Mouse (Mus musculus) intestine, embryonic 15.5 days (tissue): ENCODE data around the gene Smarca1. TPM values are rescaled to one million over a fixed set of nuclear protein-coding genes. Genes with fewer than 3 reads are reported as not detected.
A peak's percentile ranks its signal among the peaks of the same experiment; 100 is the strongest.

ENCODE experiments used
- ATAC-seq: fragments of 200-750 bp; cut with Nextera tagmentation; 2 replicates; pipeline ENCODE4 v1.8.0; 2017; ENCODE audit warnings: moderate TSS enrichment, moderate library complexity
- H3K27ac ChIP-seq: fragments of 300-500 bp; sonication (generic); 2 replicates; pipeline ENCODE4 v1.5.1; 2015; ENCODE audit warnings: mild to moderate bottlenecking, inconsistent platforms
- H3K27me3 ChIP-seq: fragments of 300-500 bp; sonication (generic); replicated peaks from 2 replicates; pipeline ENCODE4 v1.6.1; 2015; ENCODE audit warnings: inconsistent platforms
- H3K36me3 ChIP-seq: fragments of 300-500 bp; sonication (generic); 2 replicates; pipeline ENCODE4 v1.6.1; 2015; ENCODE audit warnings: inconsistent platforms
- H3K4me1 ChIP-seq: fragments of 300-500 bp; sonication (generic); replicated peaks from 2 replicates; pipeline ENCODE4 v1.6.1; 2015; ENCODE audit warnings: inconsistent platforms
- H3K4me2 ChIP-seq: fragments of 300-500 bp; sonication (generic); replicated peaks from 2 replicates; pipeline ENCODE4 v1.6.1; 2015; ENCODE audit warnings: mild to moderate bottlenecking, inconsistent platforms
- H3K4me3 ChIP-seq: fragments of 300-500 bp; sonication (generic); replicated peaks from 2 replicates; pipeline ENCODE4 v1.5.1; 2015; ENCODE audit warnings: inconsistent platforms
- H3K9ac ChIP-seq: fragments of 300-500 bp; sonication (generic); 2 replicates; pipeline ENCODE4 v1.6.1; 2015; ENCODE audit warnings: inconsistent platforms
- H3K9me3 ChIP-seq: fragments of 300-500 bp; sonication (generic); 2 replicates; pipeline ENCODE4 v1.6.1; 2016; ENCODE audit warnings: inconsistent platforms
- WGBS: fragments of 180-500 bp; shearing (Covaris S2); methylation state at CpG from one replicate; pipeline ENCODE4 v1.1.7; 2015; 5-methylcytosine and 5-hydroxymethylcytosine counted together
- polyA plus RNA-seq: library from polyadenylated mRNA; unstranded; fragments of >200 nt; fragmentation: Nextera tagmentation; extraction: Ambion mirVana; gene quantifications from 2 replicates; pipeline ENCODE4 v1.2.1, GENCODE M21; 2015

The Smarca1 gene
- polyA plus RNA-seq, 1 experiment from 2014 or later = 32.5 TPM

GRCm38 (mm10) chrX:47891243-47891906 is 1.4 kb downstream of the Smarca1 start:
- peak overlapping the region; percentile 66 for H3K4me2 ChIP-seq
- H3K4me1 ChIP-seq = no peaks in the 10 kb centered on the region
- ATAC-seq = peak; percentile 88
- WGBS = 7% methylated on average over 12 of the region's 12 CpGs
- peak overlapping the region; percentile 57 for H3K4me3 ChIP-seq
- H3K27ac ChIP-seq = peak overlapping the region; percentile 59; the same call in 1 of the 2 replicates
- no peaks in the 10 kb centered on the region for H3K9me3 ChIP-seq
- H3K27me3 ChIP-seq = no peaks in the 10 kb centered on the region
- peak overlapping the region; percentile 61 for H3K9ac ChIP-seq
- H3K36me3 ChIP-seq = no peaks in the 10 kb centered on the region

GRCm38 (mm10) chrX:47887401-47887800 is 5.4 kb downstream of the Smarca1 start:
- ATAC-seq = no peak
- H3K4me2 ChIP-seq = no peak overlapping the region
- H3K36me3 ChIP-seq = no peaks in the 10 kb centered on the region
- 58% methylated on average over 2 of the region's 2 CpGs for WGBS
- H3K4me3 ChIP-seq = no peak overlapping the region
- H3K9me3 ChIP-seq = no peaks in the 10 kb centered on the region
- no peaks in the 10 kb centered on the region for H3K27me3 ChIP-seq
- no peak overlapping the region for H3K27ac ChIP-seq
- no peaks in the 10 kb centered on the region for H3K4me1 ChIP-seq
- H3K9ac ChIP-seq = no peak overlapping the region

- Histone ChIP-seq H3K4me1 (no peaks in the 10 kb centered on the region), H3K9ac (no peak overlapping the region), H3K4me2 (no peak overlapping the region), H3K9me3 (no peaks in the 10 kb centered on the region), H3K36me3 (no peaks in the 10 kb centered on the region), H3K27ac (no peak overlapping the region), H3K4me3 (no peak overlapping the region), H3K27me3 (no peaks in the 10 kb centered on the region)
- WGBS = 73% methylated on average over 6 of the region's 6 CpGs
- ATAC-seq = no peak
Observed at GRCm38 (mm10) chrX:47882813-47883212, 10.0 kb downstream of the Smarca1 start.

DNA sequence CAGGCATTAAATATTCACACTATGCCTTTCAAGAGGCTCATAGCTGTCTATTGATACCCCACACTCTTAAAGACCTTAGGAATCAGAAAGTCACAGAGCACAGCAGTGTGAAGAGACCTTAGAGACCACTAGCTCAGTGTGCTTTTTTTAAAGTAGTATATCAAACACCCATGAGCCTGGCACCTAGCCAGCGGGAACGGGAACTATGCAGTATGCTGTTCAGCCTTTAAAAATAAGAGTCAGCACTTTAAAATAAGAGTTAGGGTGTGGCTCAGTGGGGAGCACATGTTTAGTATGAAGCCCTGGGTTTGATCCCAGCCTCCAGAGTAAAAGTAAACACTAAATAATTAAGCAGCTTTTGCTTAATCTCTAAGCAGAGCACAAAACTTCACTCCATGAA is 12.7 kb downstream of the Smarca1 start:
- H3K27ac ChIP-seq = no peak overlapping the region
- no peak overlapping the region for H3K4me3 ChIP-seq
- peak; percentile 49; the same call in 1 of the 2 replicates for ATAC-seq
- no peaks in the 10 kb centered on the region for H3K27me3 ChIP-seq
- no peaks in the 10 kb centered on the region for H3K36me3 ChIP-seq
- H3K9ac ChIP-seq = no peak overlapping the region
- H3K9me3 ChIP-seq = no peaks in the 10 kb centered on the region
- H3K4me1 ChIP-seq = no peaks in the 10 kb centered on the region
- no peak overlapping the region for H3K4me2 ChIP-seq
- WGBS = 30% methylated on average over 2 of the region's 2 CpGs

- Histone ChIP-seq H3K36me3 (no peaks in the 10 kb centered on the region), H3K9me3 (no peaks in the 10 kb centered on the region), H3K4me2 (no peak overlapping the region), H3K27ac (no peak overlapping the region), H3K9ac (no peak overlapping the region), H3K27me3 (no peaks in the 10 kb centered on the region), H3K4me1 (no peaks in the 10 kb centered on the region), H3K4me3 (no peak overlapping the region)
- ATAC-seq = peak; percentile 55
- WGBS = 59% methylated on average over 1 of the region's 1 CpGs
Observed at GRCm38 (mm10) chrX:47858544-47858943, 34.2 kb downstream of the Smarca1 start.

DNA sequence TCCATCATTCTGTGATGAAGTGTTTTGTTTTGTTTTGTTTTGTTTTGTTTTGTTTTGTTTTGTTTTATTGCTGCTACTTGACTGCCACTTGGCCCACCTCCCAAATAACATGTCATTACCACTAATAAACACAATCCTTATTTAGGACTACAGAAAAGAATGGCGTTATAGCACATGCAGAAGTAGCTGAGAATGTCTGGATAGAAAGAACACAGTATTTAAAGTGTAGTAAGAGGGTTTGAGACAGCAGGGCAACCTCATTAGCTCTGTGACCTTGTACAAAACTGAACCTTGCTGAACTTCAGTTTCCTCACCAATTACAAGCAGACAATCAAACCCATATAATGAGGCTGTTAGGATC is 57.0 kb downstream of the Smarca1 start:
- no peak overlapping the region for H3K4me3 ChIP-seq
- H3K4me2 ChIP-seq = no peak overlapping the region
- ATAC-seq = no peak
- H3K27me3 ChIP-seq = no peaks in the 10 kb centered on the region
- H3K9ac ChIP-seq = no peak overlapping the region
- no peak overlapping the region for H3K27ac ChIP-seq
- no peaks in the 10 kb centered on the region for H3K36me3 ChIP-seq
- H3K9me3 ChIP-seq = no peaks in the 10 kb centered on the region
- 29% methylated on average over 1 of the region's 1 CpGs for WGBS
- no peaks in the 10 kb centered on the region for H3K4me1 ChIP-seq

DNA sequence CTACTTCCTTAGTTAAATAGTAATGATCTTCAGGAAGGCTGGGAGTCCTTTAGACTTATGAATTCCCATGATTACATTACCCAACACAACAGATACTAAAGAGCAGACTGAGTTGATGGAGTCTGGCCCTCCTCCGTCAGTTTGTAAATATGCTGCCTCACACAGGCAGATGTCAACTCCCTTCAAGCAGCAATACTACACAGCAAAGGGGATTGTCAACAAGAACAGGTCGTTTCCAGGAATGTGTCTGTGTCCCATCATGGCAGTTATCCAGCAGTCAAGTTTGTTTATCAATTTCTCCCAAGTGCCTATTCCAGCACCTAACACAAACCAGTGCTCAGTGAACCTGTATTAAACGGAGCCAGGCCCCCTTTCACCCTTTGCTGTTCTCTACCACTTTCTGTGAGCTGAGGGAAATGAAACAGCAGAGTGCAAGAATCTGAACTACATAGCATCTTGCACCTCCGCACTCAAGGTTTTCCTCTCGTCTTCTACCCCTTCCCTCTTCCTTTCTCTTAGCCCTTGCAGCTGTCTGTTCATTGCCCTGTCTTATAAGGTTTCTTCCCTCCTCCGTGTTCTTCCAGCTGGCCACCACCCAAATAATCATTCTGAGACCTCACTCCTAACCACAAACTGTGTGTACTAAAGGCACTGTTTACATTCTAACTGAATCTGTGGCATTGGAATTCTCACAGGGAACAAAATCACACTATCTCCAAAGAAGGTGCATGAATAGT is 57.5 kb downstream of the Smarca1 start:
- no peaks in the 10 kb centered on the region for H3K4me1 ChIP-seq
- H3K27ac ChIP-seq = no peak overlapping the region
- no peaks in the 10 kb centered on the region for H3K36me3 ChIP-seq
- H3K4me2 ChIP-seq = no peak overlapping the region
- no peak overlapping the region for H3K4me3 ChIP-seq
- 46% methylated on average over 6 of the region's 6 CpGs for WGBS
- no peak for ATAC-seq
- no peaks in the 10 kb centered on the region for H3K27me3 ChIP-seq
- H3K9ac ChIP-seq = no peak overlapping the region
- H3K9me3 ChIP-seq = no peaks in the 10 kb centered on the region

- no peaks in the 10 kb centered on the region for H3K27me3 ChIP-seq
- no peaks in the 10 kb centered on the region for H3K9me3 ChIP-seq
- ATAC-seq = peak; percentile 70
- no peak overlapping the region for H3K9ac ChIP-seq
- 65% methylated on average over 2 of the region's 2 CpGs for WGBS
- no peak overlapping the region for H3K27ac ChIP-seq
- H3K4me1 ChIP-seq = no peaks in the 10 kb centered on the region
- H3K4me2 ChIP-seq = no peak overlapping the region
- no peak overlapping the region for H3K4me3 ChIP-seq
- H3K36me3 ChIP-seq = no peaks in the 10 kb centered on the region
Observed at GRCm38 (mm10) chrX:47833431-47833830, 59.3 kb downstream of the Smarca1 start.

- Histone ChIP-seq H3K36me3 (no peaks in the 10 kb centered on the region), H3K27ac (no peak overlapping the region), H3K27me3 (no peaks in the 10 kb centered on the region), H3K9ac (no peak overlapping the region), H3K9me3 (no peaks in the 10 kb centered on the region), H3K4me2 (no peak overlapping the region), H3K4me3 (no peak overlapping the region), H3K4me1 (no peaks in the 10 kb centered on the region)
- whole genome bisulfite sequencing = 63% methylated on average over 2 of the region's 2 CpGs
- ATAC-seq = no peak
Observed at GRCm38 (mm10) chrX:47820566-47820965, 72.2 kb downstream of the Smarca1 start.

- Histone ChIP-seq H3K27ac (no peak overlapping the region), H3K9ac (no peak overlapping the region), H3K4me3 (no peak overlapping the region), H3K4me2 (no peak overlapping the region), H3K36me3 (no peaks in the 10 kb centered on the region), H3K9me3 (no peaks in the 10 kb centered on the region), H3K4me1 (no peaks in the 10 kb centered on the region), H3K27me3 (no peaks in the 10 kb centered on the region)
- no peak for ATAC-seq
- WGBS = 88% methylated on average over 2 of the region's 2 CpGs
Observed at GRCm38 (mm10) chrX:47808717-47809116, 84.1 kb downstream of the Smarca1 start.

DNA sequence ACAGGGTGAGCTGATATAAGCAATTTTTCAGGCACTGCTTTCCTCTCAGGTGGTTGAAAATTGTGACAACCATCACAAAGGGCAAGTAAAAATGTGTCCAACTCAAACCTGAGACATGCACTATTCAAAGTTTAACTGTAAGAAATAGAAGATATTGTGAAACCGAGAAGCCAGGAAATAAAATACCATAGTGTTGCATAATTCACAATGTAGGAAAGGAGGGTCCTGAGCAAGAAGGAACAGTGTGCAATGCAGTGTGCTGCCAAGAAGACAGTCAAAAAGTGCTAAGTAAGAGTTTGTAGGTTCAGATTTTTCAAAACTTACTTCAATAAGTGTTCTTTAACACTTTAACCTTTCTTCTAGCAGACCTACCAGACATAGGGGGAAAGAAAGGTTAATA is 128.3 kb downstream of the Smarca1 start:
- no peaks in the 10 kb centered on the region for H3K27me3 ChIP-seq
- 95% methylated on average over 1 of the region's 1 CpGs for WGBS
- H3K4me3 ChIP-seq = no peak overlapping the region
- H3K9ac ChIP-seq = no peak overlapping the region
- H3K4me2 ChIP-seq = no peak overlapping the region
- no peaks in the 10 kb centered on the region for H3K36me3 ChIP-seq
- no peak for ATAC-seq
- H3K9me3 ChIP-seq = no peaks in the 10 kb centered on the region
- H3K4me1 ChIP-seq = no peaks in the 10 kb centered on the region
- H3K27ac ChIP-seq = no peak overlapping the region

DNA sequence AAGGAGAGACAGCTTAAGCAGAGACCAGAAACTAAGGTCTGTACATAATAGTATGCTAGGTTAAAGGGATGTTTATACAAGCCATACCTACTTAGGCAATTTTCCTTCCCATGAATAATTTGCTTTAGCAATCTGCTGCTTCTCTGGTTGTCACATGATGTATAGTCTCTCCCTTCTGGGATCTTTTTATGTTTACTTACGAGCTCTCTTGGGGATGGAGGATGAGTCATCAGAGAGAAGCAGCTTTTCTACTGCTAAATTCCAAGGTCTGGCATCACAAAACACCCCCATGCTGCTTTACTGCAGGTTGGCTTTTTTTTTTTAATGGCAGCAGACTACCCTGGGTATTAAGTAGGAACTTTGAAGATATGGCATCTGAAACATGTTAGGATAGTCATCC is 132.6 kb downstream of the Smarca1 start:
- no peak overlapping the region for H3K27ac ChIP-seq
- 20% methylated on average over 1 of the region's 1 CpGs for WGBS
- H3K9me3 ChIP-seq = no peaks in the 10 kb centered on the region
- H3K27me3 ChIP-seq = no peaks in the 10 kb centered on the region
- no peak overlapping the region for H3K4me3 ChIP-seq
- H3K36me3 ChIP-seq = no peaks in the 10 kb centered on the region
- no peak overlapping the region for H3K4me2 ChIP-seq
- H3K9ac ChIP-seq = no peak overlapping the region
- H3K4me1 ChIP-seq = no peaks in the 10 kb centered on the region
- no peak for ATAC-seq
